Mouse (Mus musculus) induced T-regulatory cell, adult 2 months (primary cell): ENCODE measurements around the gene Fam25c.
"Not testable (repeated sequence)": the region's sequence is repeated elsewhere in the genome, so short reads cannot be mapped to it uniquely, and the experiment has no call there.

ENCODE experiments used
- DNase-seq: peaks from one replicate; pipeline ENCODE4 v3.0.0-alpha.2; 2012; ENCODE audit warnings: low read depth

Gene Fam25c

DNA sequence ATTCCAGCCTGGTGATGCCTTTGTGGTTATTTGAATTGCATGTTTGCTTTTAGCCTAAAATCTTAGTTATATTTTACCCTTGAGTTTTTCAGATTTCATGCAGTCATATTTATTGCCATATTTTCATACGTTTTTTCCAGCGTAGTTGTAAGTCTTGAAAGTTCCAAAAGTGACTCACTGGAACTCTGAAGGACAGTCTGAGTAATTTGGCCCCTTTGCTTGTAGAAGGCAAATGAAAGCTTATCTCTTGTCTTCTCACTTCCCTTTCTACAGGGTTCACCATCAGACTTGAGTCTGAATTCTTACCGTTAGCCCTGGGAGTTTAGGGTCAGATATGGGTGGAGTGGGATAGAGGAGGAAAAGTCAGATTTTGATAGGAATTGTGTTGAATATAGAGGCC, 28.6 kb downstream of the Fam25c start:
- DNase-seq = no peak

GRCm38 (mm10) chr14:34323576-34324085, 31.6 kb downstream of the Fam25c start:
- DNase-seq = no peak

DNA sequence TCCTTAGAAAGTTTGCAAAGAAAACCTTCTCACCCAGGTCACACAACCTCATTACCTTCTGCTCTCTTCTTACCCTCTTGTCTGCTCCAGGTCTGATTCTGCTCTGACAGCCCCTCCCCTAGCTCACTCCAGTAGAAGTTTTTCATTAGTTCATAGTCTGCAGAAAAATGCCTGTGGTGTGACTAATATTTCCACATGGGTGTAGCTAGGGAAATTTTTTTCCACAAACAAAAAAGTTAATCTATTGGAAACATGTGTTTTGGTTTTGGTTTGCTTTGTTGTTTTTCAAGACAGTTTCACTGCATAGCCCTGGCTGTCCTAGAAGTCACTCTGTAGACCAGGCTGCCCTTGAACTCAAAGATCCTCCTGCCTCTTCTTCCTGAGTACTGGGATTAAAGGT, 37.1 kb downstream of the Fam25c start:
- peak; percentile 66 for DNase-seq

DNA sequence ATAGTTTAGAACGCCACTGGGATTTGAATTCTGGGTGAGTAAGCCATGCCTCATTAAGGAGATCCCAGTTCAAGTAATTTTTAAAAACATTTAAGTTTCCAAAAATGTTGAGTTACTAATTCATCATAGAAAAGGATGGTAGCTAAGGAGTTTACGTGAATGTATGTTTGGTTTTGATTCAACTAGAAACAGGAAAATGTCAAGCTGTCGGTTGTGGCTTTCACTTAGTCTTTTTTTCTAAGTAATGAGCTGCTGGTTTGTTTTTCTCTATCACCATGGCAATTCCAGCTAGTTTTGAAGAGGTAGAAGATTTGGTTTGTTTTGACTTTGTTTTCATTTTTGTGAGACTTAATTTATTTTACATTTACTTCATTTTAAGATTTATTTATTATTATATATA, 37.8 kb downstream of the Fam25c start:
- peak; percentile 86 for DNase-seq

GRCm38 (mm10) chr14:34316346-34316745, 38.9 kb downstream of the Fam25c start:
- DNase-seq = peak; percentile 36

DNA sequence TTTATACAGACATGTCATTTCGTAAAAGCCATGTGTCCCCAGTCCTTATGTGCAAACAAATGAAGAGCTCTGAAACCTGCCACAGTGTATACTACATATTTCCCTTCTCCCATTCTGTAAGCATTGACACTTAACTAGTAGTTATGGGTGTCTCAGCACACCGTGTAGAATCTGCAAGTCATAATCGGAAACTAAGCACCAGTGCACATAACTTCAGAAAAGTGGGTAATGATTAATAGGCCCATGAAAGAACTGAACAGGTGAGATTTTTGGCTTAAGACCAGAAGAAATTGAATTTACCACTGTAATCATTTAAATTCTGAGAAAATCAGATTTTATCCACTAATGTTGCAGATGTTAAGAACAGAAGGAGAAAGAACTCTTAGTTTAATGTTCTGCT, 40.4 kb downstream of the Fam25c start:
- DNase-seq = peak; percentile 32

- DNase-seq = not testable (repeated sequence)
Observed at GRCm38 (mm10) chr14:34314383-34314782, 40.9 kb downstream of the Fam25c start.

GRCm38 (mm10) chr14:34313612-34314011, 41.6 kb downstream of the Fam25c start:
- no peak for DNase-seq

DNA sequence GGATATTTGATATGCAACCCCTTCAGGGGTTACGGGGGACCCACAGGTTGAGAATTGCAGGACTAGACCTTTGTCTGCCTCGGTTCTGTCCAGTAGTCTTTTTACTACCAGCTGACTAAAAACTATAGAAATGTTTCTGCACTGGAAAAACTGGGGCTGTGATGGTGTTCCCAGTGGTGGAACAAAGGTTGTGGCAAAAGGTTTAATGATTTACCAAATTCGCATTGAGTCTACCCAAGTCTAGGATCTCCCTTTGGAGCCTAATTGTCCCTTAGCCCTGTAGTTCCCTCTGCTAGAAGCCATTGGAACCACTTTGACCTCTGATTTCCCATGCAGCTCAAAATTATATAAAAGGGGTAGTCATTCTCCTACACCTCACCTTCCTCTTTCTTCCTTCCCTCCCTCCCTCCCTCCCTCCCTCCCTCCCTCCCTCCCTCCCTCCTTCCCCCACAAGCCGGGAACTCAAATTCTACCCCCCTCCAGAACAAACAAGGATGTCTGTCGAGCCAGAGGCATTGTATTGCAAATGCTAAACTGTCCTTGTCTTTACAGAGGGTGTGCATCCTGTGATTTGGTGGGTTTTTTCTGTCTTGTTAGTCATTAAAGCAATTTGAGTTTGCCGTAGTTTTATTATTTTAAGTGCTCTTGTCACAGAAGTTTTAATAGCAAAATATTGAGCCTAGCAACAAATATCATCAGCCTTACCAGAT, 42.7 kb downstream of the Fam25c start:
- peak; percentile 36 for DNase-seq

- DNase-seq = no peak
Observed at GRCm38 (mm10) chr14:34311691-34312090, 43.5 kb downstream of the Fam25c start.

DNA sequence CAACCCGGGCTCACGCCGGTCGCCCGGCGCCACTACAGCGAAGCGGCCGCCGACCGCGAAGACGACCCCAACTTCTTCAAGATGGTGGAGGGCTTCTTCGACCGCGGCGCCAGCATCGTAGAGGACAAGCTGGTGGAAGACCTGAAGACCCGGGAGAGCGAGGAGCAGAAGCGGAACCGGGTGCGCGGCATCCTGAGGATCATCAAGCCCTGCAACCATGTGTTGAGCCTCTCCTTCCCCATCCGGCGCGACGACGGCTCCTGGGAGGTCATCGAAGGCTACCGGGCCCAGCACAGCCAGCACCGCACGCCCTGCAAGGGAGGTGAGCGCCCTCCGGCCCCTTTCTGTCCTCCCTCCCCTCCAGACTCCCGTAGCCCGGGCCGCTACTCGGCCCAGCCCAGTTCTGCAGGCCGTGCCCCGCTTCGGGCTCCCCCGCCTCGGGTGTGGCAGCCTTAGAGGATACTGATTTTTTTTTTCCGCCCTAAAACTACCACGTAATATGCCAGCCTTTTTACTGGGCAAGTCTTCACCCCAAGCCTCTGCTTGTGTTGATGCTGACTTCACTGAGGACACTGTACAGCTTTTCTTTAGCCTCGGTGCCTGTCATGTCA, 44.1 kb downstream of the Fam25c start:
- peak; percentile 77 for DNase-seq

- peak; percentile 93 for DNase-seq
Observed at GRCm38 (mm10) chr14:34310234-34310965, 44.8 kb downstream of the Fam25c start, which contains the start of the genes Shld2 and Glud1. Gene Shld2 (minus strand): TSS chr14:34310493. Gene Glud1 (plus strand): TSS chr14:34310727.

GRCm38 (mm10) chr14:34309907-34310233, 45.4 kb downstream of the Fam25c start:
- DNase-seq = no peak

DNA sequence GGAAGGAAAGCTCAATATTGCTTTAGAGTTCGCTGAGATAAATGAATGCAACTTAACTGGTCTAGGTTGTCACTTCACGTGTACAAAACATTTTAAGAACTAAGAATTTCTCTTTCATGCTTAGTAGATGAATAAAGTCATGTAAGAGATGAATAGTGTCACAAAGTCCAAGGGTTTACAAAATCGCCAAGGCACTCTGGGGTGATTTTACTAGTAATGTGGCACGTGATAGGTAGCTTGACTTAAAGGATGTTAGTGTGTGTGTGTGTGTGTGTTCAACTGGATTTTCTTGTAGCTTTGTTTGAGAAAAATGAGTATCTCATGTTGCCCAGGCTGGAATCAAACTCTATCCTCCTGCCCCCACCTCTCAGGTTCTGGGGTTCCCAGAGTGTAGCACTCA, 46.0 kb downstream of the Fam25c start:
- no peak for DNase-seq

DNA sequence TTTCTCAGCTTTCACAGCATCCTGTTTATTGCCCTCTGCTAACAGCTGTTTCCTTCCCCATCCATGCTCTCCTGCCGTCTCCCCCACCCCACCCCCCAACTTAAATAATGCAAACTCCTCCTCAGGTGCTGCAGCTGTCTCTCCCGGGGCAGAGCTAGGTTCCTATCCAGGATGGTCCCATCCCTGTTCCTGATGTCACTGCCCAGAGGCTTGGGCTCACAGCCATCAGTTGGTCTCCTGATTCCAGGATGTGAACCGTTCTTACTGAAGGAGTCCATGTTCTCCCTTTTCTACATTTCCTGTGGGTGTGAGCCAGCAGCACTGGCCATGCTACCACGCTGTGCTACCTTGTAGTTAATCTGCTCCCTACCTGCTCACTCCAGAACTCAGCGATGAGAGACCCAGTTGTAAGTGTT, 52.0 kb downstream of the Fam25c start:
- no peak for DNase-seq

- no peak for DNase-seq
Observed at GRCm38 (mm10) chr14:34302681-34303242, 52.5 kb downstream of the Fam25c start.
